Mouse (Mus musculus) bone marrow, adult 2 months (tissue): ENCODE data around the gene Cebpe. TPM values are rescaled to one million over a fixed set of nuclear protein-coding genes. Genes with fewer than 3 reads are reported as not detected.
A peak's percentile ranks its signal among the peaks of the same experiment; 100 is the strongest.

Source experiments
- H3K27ac ChIP-seq: fragments of 200-500 bp; 2 replicates; pipeline ENCODE4 v1.5.1; 2012; ENCODE audit warnings: low read depth, mild to moderate bottlenecking, control low read depth, inconsistent platforms, low read length; ENCODE audit not compliant: control insufficient read depth, poor library complexity, insufficient read depth
- H3K4me1 ChIP-seq: fragments of 200-500 bp; 2 replicates; pipeline ENCODE4 v1.6.1; 2011; ENCODE audit warnings: low read length; ENCODE audit not compliant: control insufficient read depth, insufficient read depth
- H3K4me3 ChIP-seq: fragments of 200-500 bp; replicated peaks from 2 replicates; pipeline ENCODE3; 2011; ENCODE audit warnings: mild to moderate bottlenecking, low read depth, low read length, control low read depth; ENCODE audit not compliant: control insufficient read depth
- CTCF ChIP-seq: fragments of 200-500 bp; IDR thresholded peaks from 2 replicates; pipeline ENCODE4 v1.5.1; 2011; ENCODE audit warnings: low read length, control low read depth; ENCODE audit not compliant: control insufficient read depth, insufficient read depth
- POLR2A ChIP-seq: fragments of 200-500 bp; IDR thresholded peaks from 2 replicates; pipeline ENCODE4 v1.6.1; 2011; ENCODE audit warnings: low read depth, mild to moderate bottlenecking, control low read depth, low read length, borderline replicate concordance; ENCODE audit not compliant: control insufficient read depth
- WGBS: fragments of 180-500 bp; shearing (Covaris S2); methylation state at CpG from one replicate; pipeline ENCODE4 v1.1.7; 2018; 5-methylcytosine and 5-hydroxymethylcytosine counted together
- polyA plus RNA-seq: library from polyadenylated mRNA; stranded (reverse); fragments of >200 nt; gene quantifications from 2 replicates; pipeline ENCODE4 v1.2.4, GENCODE M21; 2011; ENCODE audit warnings: low replicate concordance; ENCODE audit not compliant: missing spikeins, insufficient read depth, insufficient read length

Cebpe gene
- polyA plus RNA-seq, 1 experiment: 90.9 TPM

- Histone ChIP-seq H3K4me1 (no peaks in the 10 kb centered on the region; the same call in 1 of the 2 replicates), H3K4me3 (no peak overlapping the region), H3K27ac (no peak overlapping the region)
- 86% methylated on average over 4 of the region's 4 CpGs for WGBS
- no peak for TF ChIP-seq CTCF
These were observed 15.2 kb downstream of the Cebpe start for GRCm38 (mm10) chr14:54696752-54697151.

- Histone ChIP-seq H3K4me1 (no peaks in the 10 kb centered on the region; the same call in 1 of the 2 replicates), H3K4me3 (no peak overlapping the region), H3K27ac (no peak overlapping the region)
- TF ChIP-seq POLR2A (no peak), CTCF (no peak)
- 41% methylated on average over 6 of the region's 6 CpGs for WGBS
These were observed 16.9 kb downstream of the Cebpe start for GRCm38 (mm10) chr14:54695042-54695441.

DNA sequence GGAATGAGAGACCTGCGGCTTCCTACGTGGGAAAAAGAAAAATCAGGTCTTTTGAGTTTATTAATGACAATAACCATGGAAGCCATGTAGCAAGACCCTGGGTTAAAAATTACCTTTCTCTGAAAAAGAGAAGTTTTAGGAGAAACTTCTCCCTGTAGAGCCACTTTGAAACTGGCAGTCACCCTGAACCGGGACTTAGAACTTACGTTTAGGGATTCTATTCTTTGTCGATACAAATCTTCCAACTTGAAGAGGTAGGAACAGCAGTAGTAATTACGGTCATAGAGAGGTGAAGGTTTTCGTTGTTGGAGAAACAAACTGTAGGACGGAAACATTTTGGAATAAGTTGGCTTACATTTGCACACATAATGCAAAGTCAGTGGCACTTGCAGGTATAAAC lies 24.7 kb downstream of the Cebpe start:
- WGBS: 2% methylated on average over 8 of the region's 8 CpGs
- peak overlapping the region; percentile 97; the same call in 1 of the 2 replicates for H3K27ac ChIP-seq
- TF ChIP-seq POLR2A (no peak), CTCF (no peak)
- no peaks in the 10 kb centered on the region for H3K4me1 ChIP-seq
- peak overlapping the region; percentile 86 for H3K4me3 ChIP-seq

DNA sequence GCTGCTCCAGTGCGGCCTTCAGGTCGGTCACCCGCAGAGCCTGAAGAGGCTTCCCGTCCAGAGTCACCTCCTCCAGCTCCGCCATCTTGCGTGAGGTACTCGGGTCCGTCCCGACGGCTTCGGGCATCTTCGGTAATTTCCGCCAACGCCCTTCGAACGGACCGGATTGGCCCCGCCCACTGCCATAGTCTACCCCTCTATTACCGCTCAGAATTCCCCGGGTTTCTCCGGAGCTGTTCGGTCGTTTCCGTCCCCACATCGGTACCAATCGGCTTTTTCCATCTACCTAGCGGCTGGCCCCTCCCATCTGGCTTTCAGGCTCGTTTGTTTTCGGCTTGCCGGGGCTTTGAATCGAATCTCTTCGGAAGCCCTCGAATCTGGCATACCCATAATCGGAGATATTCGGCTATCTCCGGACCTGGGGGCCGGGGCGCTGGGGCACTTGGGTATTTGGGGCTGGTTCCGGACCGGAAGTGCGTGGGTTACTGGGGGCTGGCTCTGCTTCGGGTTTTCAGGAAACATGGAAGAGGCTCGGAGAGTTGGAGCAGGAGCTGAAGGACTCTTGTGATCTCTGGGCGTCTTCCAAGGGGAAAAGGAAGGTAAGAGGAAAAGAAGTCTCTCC lies 25.3 kb downstream of the Cebpe start, which contains the start of gene Acin1:
Gene Acin1, minus strand, starts transcription at position 410 of the 622 bp plus-strand sequence.
- H3K27ac ChIP-seq: peak within 1 kb of the TSS; percentile 97
- H3K4me3 ChIP-seq: peak within 1 kb of the TSS; percentile 86
- peak; percentile 92 for TF ChIP-seq POLR2A
- TF ChIP-seq CTCF: no peak
- under 1% methylated on average over 44 of the region's 44 CpGs for WGBS
- no peaks in the 10 kb centered on the region for H3K4me1 ChIP-seq

DNA sequence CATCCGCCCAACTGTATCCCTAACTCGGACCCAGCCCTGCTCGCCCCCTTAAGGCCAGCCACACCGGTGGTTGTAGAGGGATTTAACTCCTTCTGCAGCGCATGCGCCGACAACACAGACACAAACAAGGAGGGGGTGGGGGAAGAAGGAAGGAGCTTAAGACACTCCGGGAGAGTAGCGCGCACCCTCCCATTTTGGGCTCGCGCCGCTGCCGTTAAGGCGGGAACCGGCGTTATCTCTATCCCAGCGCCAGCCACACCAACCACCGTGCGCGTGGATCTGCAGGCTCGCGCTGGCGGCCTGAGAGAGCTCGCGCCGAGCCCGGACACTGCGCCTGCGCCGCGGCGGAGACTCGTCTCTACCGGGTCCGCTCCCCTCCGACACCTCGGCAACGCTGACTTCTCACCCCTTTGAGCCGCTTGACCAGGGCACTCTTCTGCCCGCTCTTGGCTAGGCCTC lies 25.9 kb downstream of the Cebpe start, which contains the start of gene 1700123O20Rik:
Gene 1700123O20Rik, plus strand, starts transcription at position 154 of the 459 bp plus-strand sequence.
- peak; percentile 25; the same call in 1 of the 2 replicates for TF ChIP-seq CTCF
- no peak; the same call in 1 of the 2 replicates for TF ChIP-seq POLR2A
- under 1% methylated on average over 41 of the region's 41 CpGs for WGBS
- peak within 1 kb of the TSS; percentile 86 for H3K4me3 ChIP-seq
- H3K4me1 ChIP-seq: no peaks in the 10 kb centered on the region
- H3K27ac ChIP-seq: peak within 1 kb of the TSS; percentile 97

DNA sequence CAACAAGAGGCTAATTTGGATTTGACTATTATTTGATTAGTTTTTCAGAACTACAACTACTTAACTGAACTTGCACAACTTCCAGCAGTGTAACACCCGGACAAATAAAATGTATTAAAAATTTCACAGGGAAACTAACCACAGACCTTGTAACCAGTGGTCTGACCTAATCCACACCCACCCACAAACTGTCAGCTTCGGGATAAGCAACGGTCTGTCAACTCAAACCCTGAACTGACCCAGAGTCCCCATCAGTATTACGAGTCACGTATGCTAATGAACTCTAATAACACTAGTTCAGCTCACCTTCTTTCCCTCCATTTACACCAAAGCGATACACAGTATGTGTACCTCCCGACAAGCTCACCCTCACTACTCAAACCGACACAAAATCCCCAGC lies 26.5 kb downstream of the Cebpe start:
- Histone ChIP-seq H3K4me1 (no peaks in the 10 kb centered on the region), H3K27ac (peak overlapping the region; percentile 97; the same call in 1 of the 2 replicates), H3K4me3 (peak overlapping the region; percentile 86)
- under 1% methylated on average over 8 of the region's 8 CpGs for WGBS
- no peak for TF ChIP-seq POLR2A
- TF ChIP-seq CTCF: no peak

- H3K27ac ChIP-seq: no peak overlapping the region
These were observed 29.6 kb downstream of the Cebpe start for GRCm38 (mm10) chr14:54682396-54682795.

GRCm38 (mm10) chr14:54678657-54679304 lies 33.2 kb downstream of the Cebpe start:
- WGBS: 92% methylated on average over 16 of the region's 16 CpGs
- TF ChIP-seq POLR2A: no peak
- no peak for TF ChIP-seq CTCF
- Histone ChIP-seq H3K4me3 (no peak overlapping the region), H3K4me1 (no peaks in the 10 kb centered on the region), H3K27ac (no peak overlapping the region)

More at GRCm38 (mm10) chr14:54682396-54682795, 29.6 kb downstream of the Cebpe start:
- Histone ChIP-seq H3K4me3 (no peak overlapping the region), H3K4me1 (no peaks in the 10 kb centered on the region)
- WGBS: 80% methylated on average over 3 of the region's 3 CpGs
- TF ChIP-seq POLR2A (no peak), CTCF (no peak)
